Mouse (Mus musculus): ENCODE measurements around the gene Krt8. TPM values are rescaled to one million over a fixed set of nuclear protein-coding genes. Genes with fewer than 3 reads are reported as not detected.

The Krt8 gene
- polyA plus RNA-seq, 1 experiment from 2014 or later: 27.8 TPM

GRCm38 (mm10) chr15:101988714-101989113, 15.6 kb downstream of the Krt8 start:
- Histone ChIP-seq H3K27ac (ENCODE audit: low read depth, low read length) (no peak overlapping the region), H3K9ac (ENCODE audit: low read depth, low read length) (no peak overlapping the region), H3K4me1 (replicated peaks; ENCODE audit: control insufficient read depth, insufficient read depth, low read length) (no peaks in the 10 kb centered on the region), H3K36me3 (ENCODE audit: control insufficient read depth, insufficient read depth, low read length) (no peaks in the 10 kb centered on the region), H3K9me3 (ENCODE audit: control insufficient read depth, low read length) (no peaks in the 10 kb centered on the region), H3K27me3 (ENCODE audit: control insufficient read depth, insufficient read depth, low read length) (no peaks in the 10 kb centered on the region; the same call in 1 of the 2 replicates), H3K4me2 (replicated peaks; ENCODE audit: low read depth, low read length) (no peak overlapping the region), H3K4me3 (ENCODE audit: low read depth, low read length) (no peak overlapping the region)
- no peak for DNase-seq (ENCODE audit: low spot score)
- no peak for ATAC-seq (ENCODE audit: low FRiP score)
- WGBS: 68% methylated on average over 8 of the region's 8 CpGs

- no peaks in the 10 kb centered on the region for H3K36me3 ChIP-seq (ENCODE audit: control insufficient read depth, insufficient read depth, low read length)
- no peak overlapping the region for H3K4me2 ChIP-seq (replicated peaks; ENCODE audit: low read depth, low read length)
- no peaks in the 10 kb centered on the region; the same call in 1 of the 2 replicates for H3K27me3 ChIP-seq (ENCODE audit: control insufficient read depth, insufficient read depth, low read length)
- H3K9me3 ChIP-seq (ENCODE audit: control insufficient read depth, low read length): no peaks in the 10 kb centered on the region
- ATAC-seq (ENCODE audit: low FRiP score) (no peak), DNase-seq (ENCODE audit: low spot score) (peak; percentile 92)
- H3K9ac ChIP-seq (ENCODE audit: low read depth, low read length): no peak overlapping the region
- no peaks in the 10 kb centered on the region for H3K4me1 ChIP-seq (replicated peaks; ENCODE audit: control insufficient read depth, insufficient read depth, low read length)
- H3K4me3 ChIP-seq (ENCODE audit: low read depth, low read length): no peak overlapping the region
- no peak overlapping the region for H3K27ac ChIP-seq (ENCODE audit: low read depth, low read length)
- WGBS: under 1% methylated on average over 10 of the region's 10 CpGs
Observed at GRCm38 (mm10) chr15:101988119-101988518, 16.2 kb downstream of the Krt8 start.

GRCm38 (mm10) chr15:101984746-101985145, 19.5 kb downstream of the Krt8 start:
- no peak for ATAC-seq (ENCODE audit: low FRiP score)
- H3K4me1 ChIP-seq (replicated peaks; ENCODE audit: control insufficient read depth, insufficient read depth, low read length): no peaks in the 10 kb centered on the region
- no peaks in the 10 kb centered on the region for H3K36me3 ChIP-seq (ENCODE audit: control insufficient read depth, insufficient read depth, low read length)
- DNase-seq (ENCODE audit: low spot score): no peak
- no peak overlapping the region for H3K4me3 ChIP-seq (ENCODE audit: low read depth, low read length)
- H3K27ac ChIP-seq (ENCODE audit: low read depth, low read length): no peak overlapping the region
- no peaks in the 10 kb centered on the region; the same call in 1 of the 2 replicates for H3K27me3 ChIP-seq (ENCODE audit: control insufficient read depth, insufficient read depth, low read length)
- 20% methylated on average over 6 of the region's 6 CpGs for WGBS
- no peak overlapping the region for H3K9ac ChIP-seq (ENCODE audit: low read depth, low read length)
- no peaks in the 10 kb centered on the region for H3K9me3 ChIP-seq (ENCODE audit: control insufficient read depth, low read length)
- H3K4me2 ChIP-seq (replicated peaks; ENCODE audit: low read depth, low read length): no peak overlapping the region

- ATAC-seq (ENCODE audit: low FRiP score): peak; percentile 96
- Histone ChIP-seq H3K27ac (ENCODE audit: low read depth, low read length) (peak overlapping the region; percentile 47; the same call in 1 of the 2 replicates), H3K4me3 (ENCODE audit: low read depth, low read length) (peak overlapping the region; percentile 25), H3K9ac (ENCODE audit: low read depth, low read length) (peak overlapping the region; percentile 52), H3K9me3 (ENCODE audit: control insufficient read depth, low read length) (no peaks in the 10 kb centered on the region), H3K4me1 (replicated peaks; ENCODE audit: control insufficient read depth, insufficient read depth, low read length) (no peaks in the 10 kb centered on the region), H3K36me3 (ENCODE audit: control insufficient read depth, insufficient read depth, low read length) (no peaks in the 10 kb centered on the region), H3K27me3 (ENCODE audit: control insufficient read depth, insufficient read depth, low read length) (no peaks in the 10 kb centered on the region; the same call in 1 of the 2 replicates), H3K4me2 (replicated peaks; ENCODE audit: low read depth, low read length) (peak overlapping the region; percentile 41)
- 4% methylated on average over 15 of the region's 15 CpGs for WGBS
- DNase-seq (ENCODE audit: low spot score): peak; percentile 98
Observed at GRCm38 (mm10) chr15:101983949-101984601, 20.2 kb downstream of the Krt8 start.

- Histone ChIP-seq H3K36me3 (ENCODE audit: control insufficient read depth, insufficient read depth, low read length) (no peaks in the 10 kb centered on the region), H3K27me3 (ENCODE audit: control insufficient read depth, insufficient read depth, low read length) (no peaks in the 10 kb centered on the region), H3K9me3 (ENCODE audit: control insufficient read depth, low read length) (no peaks in the 10 kb centered on the region), H3K4me2 (replicated peaks; ENCODE audit: low read depth, low read length) (peak overlapping the region; percentile 41; the same call in 1 of the 2 replicates), H3K9ac (ENCODE audit: low read depth, low read length) (peak overlapping the region; percentile 52; the same call in 1 of the 2 replicates), H3K27ac (ENCODE audit: low read depth, low read length) (no peak overlapping the region), H3K4me1 (replicated peaks; ENCODE audit: control insufficient read depth, insufficient read depth, low read length) (no peaks in the 10 kb centered on the region), H3K4me3 (ENCODE audit: low read depth, low read length) (no peak overlapping the region)
- ATAC-seq (ENCODE audit: low FRiP score): no peak
- WGBS: 82% methylated on average over 13 of the region's 13 CpGs
- peak; percentile 20 for DNase-seq (ENCODE audit: low spot score)
Observed at GRCm38 (mm10) chr15:101983315-101983948, 20.9 kb downstream of the Krt8 start.

- WGBS: 82% methylated on average over 6 of the region's 6 CpGs
- no peak for ATAC-seq (ENCODE audit: low FRiP score)
- no peak overlapping the region for H3K27ac ChIP-seq (ENCODE audit: low read depth, low read length)
Observed at GRCm38 (mm10) chr15:101980849-101981248, 23.4 kb downstream of the Krt8 start.

GRCm38 (mm10) chr15:101977043-101977726, 27.1 kb downstream of the Krt8 start:
- WGBS: 3% methylated on average over 39 of the region's 39 CpGs
- no peaks in the 10 kb centered on the region for H3K36me3 ChIP-seq (ENCODE audit: control insufficient read depth, insufficient read depth, low read length)
- H3K4me2 ChIP-seq (replicated peaks; ENCODE audit: low read depth, low read length): peak overlapping the region; percentile 85
- H3K27me3 ChIP-seq (ENCODE audit: control insufficient read depth, insufficient read depth, low read length): no peaks in the 10 kb centered on the region
- H3K27ac ChIP-seq (ENCODE audit: low read depth, low read length): no peak overlapping the region
- DNase-seq (ENCODE audit: low spot score) (peak; percentile 84), ATAC-seq (ENCODE audit: low FRiP score) (peak; percentile 83)
- peak overlapping the region; percentile 39 for H3K4me3 ChIP-seq (ENCODE audit: low read depth, low read length)
- no peaks in the 10 kb centered on the region; the same call in none of the 2 replicates for H3K4me1 ChIP-seq (replicated peaks; ENCODE audit: control insufficient read depth, insufficient read depth, low read length)
- H3K9ac ChIP-seq (ENCODE audit: low read depth, low read length): peak overlapping the region; percentile 64
- H3K9me3 ChIP-seq (ENCODE audit: control insufficient read depth, low read length): no peaks in the 10 kb centered on the region

More at GRCm38 (mm10) chr15:101980849-101981248, 23.4 kb downstream of the Krt8 start:
- Histone ChIP-seq H3K27me3 (ENCODE audit: control insufficient read depth, insufficient read depth, low read length) (no peaks in the 10 kb centered on the region), H3K9ac (ENCODE audit: low read depth, low read length) (no peak overlapping the region), H3K4me2 (replicated peaks; ENCODE audit: low read depth, low read length) (no peak overlapping the region), H3K4me3 (ENCODE audit: low read depth, low read length) (no peak overlapping the region), H3K36me3 (ENCODE audit: control insufficient read depth, insufficient read depth, low read length) (no peaks in the 10 kb centered on the region), H3K9me3 (ENCODE audit: control insufficient read depth, low read length) (no peaks in the 10 kb centered on the region), H3K4me1 (replicated peaks; ENCODE audit: control insufficient read depth, insufficient read depth, low read length) (no peaks in the 10 kb centered on the region; the same call in none of the 2 replicates)
- no peak for DNase-seq (ENCODE audit: low spot score)

GRCm38 (mm10) chr15:101976641-101977040, 27.6 kb downstream of the Krt8 start:
- H3K9me3 ChIP-seq (ENCODE audit: control insufficient read depth, low read length): no peaks in the 10 kb centered on the region
- H3K4me1 ChIP-seq (replicated peaks; ENCODE audit: control insufficient read depth, insufficient read depth, low read length): no peaks in the 10 kb centered on the region; the same call in none of the 2 replicates
- ATAC-seq (ENCODE audit: low FRiP score) (no peak), DNase-seq (ENCODE audit: low spot score) (no peak)
- no peak overlapping the region; the same call in 1 of the 2 replicates for H3K4me3 ChIP-seq (ENCODE audit: low read depth, low read length)
- H3K36me3 ChIP-seq (ENCODE audit: control insufficient read depth, insufficient read depth, low read length): no peaks in the 10 kb centered on the region
- no peak overlapping the region for H3K27ac ChIP-seq (ENCODE audit: low read depth, low read length)
- no peaks in the 10 kb centered on the region for H3K27me3 ChIP-seq (ENCODE audit: control insufficient read depth, insufficient read depth, low read length)
- peak overlapping the region; percentile 85; the same call in 1 of the 2 replicates for H3K4me2 ChIP-seq (replicated peaks; ENCODE audit: low read depth, low read length)
- 62% methylated on average over 3 of the region's 3 CpGs for WGBS
- peak overlapping the region; percentile 64 for H3K9ac ChIP-seq (ENCODE audit: low read depth, low read length)

Measured in hindbrain, embryonic 11.5 days (tissue).